In genomic region chr3:83773281-83773680, GRCm38 (mm10) we compare ENCODE assay signal across 25 mouse cellular contexts. TPM values are rescaled to one million over a fixed set of nuclear protein-coding genes. Genes with fewer than 3 reads are reported as not detected.
A peak's percentile ranks its signal among the peaks of the same experiment; 100 is the strongest.
DNase-seq lines count a peak whose midpoint lies in the region; ATAC-seq and TF ChIP-seq lines count a peak whose summit lies in the region.
"Had no signal": no experiment of that assay in that cellular context is flagged by ENCODE, and none has a peak within 500 bp of the region (broad histone marks: within the 10 kb centered on the region; RNA-seq: fewer than 3 reads in every experiment).

No protein-coding gene starts in this region.

- TF ChIP-seq CTCF in ES-Bruce4 (IDR thresholded peaks at IDR 0.05; ENCODE audit: low read depth, low read length) = no peak
- TF ChIP-seq CTCF in lung, postnatal 0 days (IDR thresholded peaks at IDR 0.05) = no peak

- no peaks in the 10 kb centered on the region for H3K27me3 ChIP-seq in ES-Bruce4 (ENCODE audit: control insufficient read depth, insufficient read depth, low read length, poor library complexity, severe bottlenecking)
- H3K27me3 ChIP-seq in lung, postnatal 0 days (replicated peaks; ENCODE audit: insufficient read depth, low read length) = 0 out of 2 replicates have a peak, but pooled peaks cover 7% of the 10 kb centered on the region
- H3K27me3 ChIP-seq: forebrain, embryonic 13.5 days; hindbrain, embryonic 12.5 days; hindbrain, embryonic 15.5 days had no signal

- in situ Hi-C loops in ES-E14 (cut with MboI; ENCODE audit: low sequenced_read_pairs in 2 of 2, unreplicated experiment in 2 of 2) = loop anchor here in 1 of 2 experiments (25.0 kb wide), 1 partner anchor 486 kb away; no protein-coding TSS in a partner anchor

- no peak overlapping the region for H3K27ac ChIP-seq in ES-Bruce4 (ENCODE audit: insufficient read depth, low read length)
- H3K27ac ChIP-seq in ES-E14 (ENCODE audit: insufficient read depth, low read depth, low read length, poor library complexity, severe bottlenecking) = no peak overlapping the region
- H3K27ac ChIP-seq in lung, postnatal 0 days (ENCODE audit: low read length) = no peak overlapping the region
- H3K27ac ChIP-seq: forebrain, embryonic 10.5 days; forebrain, embryonic 13.5 days; heart, adult 2 months; hindbrain, embryonic 12.5 days; hindbrain, embryonic 15.5 days had no signal

- H3K36me3 ChIP-seq in ES-Bruce4 (ENCODE audit: control insufficient read depth, insufficient read depth, low read length, poor library complexity, severe bottlenecking) = peaks cover 3% of the 10 kb centered on the region; the same call in 1 of the 2 replicates
- peaks cover 14% of the 10 kb centered on the region; the same call in 1 of the 2 replicates for H3K36me3 ChIP-seq in ES-E14 (ENCODE audit: control insufficient read depth, insufficient read depth, low read length, poor library complexity, severe bottlenecking)
- no peaks in the 10 kb centered on the region for H3K36me3 ChIP-seq in lung, postnatal 0 days (ENCODE audit: insufficient read depth, low read length)
- H3K36me3 ChIP-seq: hindbrain, embryonic 15.5 days had no signal

- TF ChIP-seq EP300 in ES-Bruce4 (IDR thresholded peaks at IDR 0.05; ENCODE audit: insufficient read depth, low read depth, low read length) = no peak
- TF ChIP-seq EP300 in lung, postnatal 0 days (IDR thresholded peaks at IDR 0.05) = no peak

- H3K9me3 ChIP-seq in ES-Bruce4 (replicated peaks; ENCODE audit: control insufficient read depth, insufficient read depth, low read length, poor library complexity, severe bottlenecking) (no peaks in the 10 kb centered on the region), ES-E14 (ENCODE audit: control insufficient read depth, insufficient read depth, low read depth, low read length) (no peaks in the 10 kb centered on the region)
- no peaks in the 10 kb centered on the region for H3K9me3 ChIP-seq in lung, postnatal 0 days (ENCODE audit: low read length)
- H3K9me3 ChIP-seq: forebrain, embryonic 10.5 days; forebrain, embryonic 13.5 days; hindbrain, embryonic 12.5 days; hindbrain, embryonic 15.5 days had no signal

- peak overlapping the region; percentile 23 for H3K4me3 ChIP-seq in ES-Bruce4 (ENCODE audit: low read depth, low read length)
- H3K4me3 ChIP-seq in ES-E14 (ENCODE audit: insufficient read depth in 1 of 2, low read depth in 1 of 2, low read length in 2 of 2, poor library complexity in 1 of 2, severe bottlenecking in 1 of 2) = peak overlapping the region; percentile 57 to 66
- H3K4me3 ChIP-seq in lung, postnatal 0 days (ENCODE audit: low read depth, low read length) = no peak overlapping the region
- H3K4me3 ChIP-seq: forebrain, embryonic 10.5 days; forebrain, embryonic 13.5 days; heart, adult 2 months; hindbrain, embryonic 12.5 days; hindbrain, embryonic 15.5 days had no signal

- no peak for ATAC-seq in lung, postnatal 0 days
- ATAC-seq: activated CD4-positive, CD25-positive, alpha-beta regulatory T cell, adult 4 months; CD4-positive, CD25-positive, alpha-beta regulatory T cell, adult 4 months; forebrain, embryonic 13.5 days; forebrain, embryonic 16.5 days; Patski had no signal

- no peaks in the 10 kb centered on the region for H3K4me1 ChIP-seq in ES-Bruce4 (ENCODE audit: control insufficient read depth, insufficient read depth, low read length)
- peaks cover 2 to 5% of the 10 kb centered on the region in 2 experiments; a peak in 2 of 4 replicates for H3K4me1 ChIP-seq in ES-E14 (ENCODE audit: control insufficient read depth in 2 of 2, insufficient read depth in 2 of 2, low read length in 2 of 2, poor library complexity in 1 of 2)
- no peaks in the 10 kb centered on the region for H3K4me1 ChIP-seq in lung, postnatal 0 days (ENCODE audit: insufficient read depth, low read depth, low read length)

- H3K9ac ChIP-seq in ES-Bruce4 (ENCODE audit: low read depth, poor library complexity, severe bottlenecking) (no peak overlapping the region), ES-E14 (ENCODE audit: insufficient read depth, low read depth, low read length, poor library complexity, severe bottlenecking) (peak overlapping the region; percentile 70)
- no peak overlapping the region for H3K9ac ChIP-seq in lung, postnatal 0 days (replicated peaks; ENCODE audit: low read depth)
- H3K9ac ChIP-seq: forebrain, embryonic 13.5 days; hindbrain, embryonic 12.5 days; hindbrain, embryonic 15.5 days had no signal

- WGBS in lung, postnatal 0 days = 91% methylated on average over 18 of the region's 18 CpGs

- no peak overlapping the region for H3K4me2 ChIP-seq in lung, postnatal 0 days (replicated peaks; ENCODE audit: low read depth, low read length)
- H3K4me2 ChIP-seq: forebrain, embryonic 13.5 days; heart, embryonic 11.5 days; hindbrain, embryonic 12.5 days; hindbrain, embryonic 15.5 days had no signal

- TF ChIP-seq POLR2A in ES-Bruce4 (IDR thresholded peaks at IDR 0.05; ENCODE audit: insufficient read depth, low read length) = no peak

- DNase-seq in retina, embryonic 14.5 days (ENCODE audit: low spot score) = peak; percentile 67
- DNase-seq in retina, postnatal 1 day = no peak
- DNase-seq in ES-E14 (ENCODE audit: low read depth, low spot score) = no peak
- no peak for DNase-seq in layer of hippocampus, postnatal 14 days (ENCODE audit: low spot score in 2 of 2)
- no peak for DNase-seq in lung, postnatal 0 days (ENCODE audit: low spot score)
- DNase-seq: adrenal gland, adult 8-10 months; adrenal gland, postnatal 25 days; cerebellum, adult 11-12 months; cerebellum, adult 8-10 months; cerebellum, postnatal 14 days; gastrocnemius, postnatal 10 days; gastrocnemius, postnatal 36 days; heart, adult 2 months had no signal

TF ChIP-seq in ES-E14, 5 proteins besides CTCF, POLR2A, EP300 and RAD21:
- TF ChIP-seq CHD2 (IDR thresholded peaks at IDR 0.05; ENCODE audit: low read depth, low read length) (no peak), HCFC1 (IDR thresholded peaks at IDR 0.05; ENCODE audit: borderline replicate concordance, insufficient read depth, low read length) (no peak), ZC3H11A (IDR thresholded peaks at IDR 0.05; ENCODE audit: borderline replicate concordance, low read depth, low read length) (no peak), ZNF384 (IDR thresholded peaks at IDR 0.05; ENCODE audit: low read depth, low read length) (no peak), MAFK (IDR thresholded peaks at IDR 0.05; ENCODE audit: insufficient read depth, low read depth, low read length) (no peak)

RNA-seq across cellular contexts. Expression of gene Sfrp2, which starts 7.2 kb away (rescaled TPM):
- polyA plus RNA-seq in ES-Bruce4 (2011; ENCODE audit: insufficient read depth, insufficient read length, low read depth, missing spikeins) = 8.5 and 12.2 TPM in 2 replicates
- 29.5 and 65.4 TPM in 2 replicates for total RNA-seq in ES-E14 (2012; rRNA removed)
- 1 to 10 TPM; 4.7 to 5.0 TPM for total RNA-seq in layer of hippocampus, postnatal 14 days (2021)
- 41.8 and 49.0 TPM in 2 replicates for polyA plus RNA-seq in lung, postnatal 0 days (2015; fragmentation: Nextera tagmentation; extraction: Ambion mirVana)
- total RNA-seq: granulocyte monocyte progenitor cell, adult 5-6 weeks; hematopoietic stem cell, adult 5-6 weeks had no signal
